Mouse (Mus musculus): ENCODE data around the gene Senp3. TPM values are rescaled to one million over a fixed set of nuclear protein-coding genes. Genes with fewer than 3 reads are reported as not detected.
"Not testable (repeated sequence)": the region's sequence is repeated elsewhere in the genome, so short reads cannot be mapped to it uniquely, and the experiment has no call there.

Senp3 gene
- polyA plus RNA-seq, 1 experiment from 2014 or later, result 125 TPM

DNA sequence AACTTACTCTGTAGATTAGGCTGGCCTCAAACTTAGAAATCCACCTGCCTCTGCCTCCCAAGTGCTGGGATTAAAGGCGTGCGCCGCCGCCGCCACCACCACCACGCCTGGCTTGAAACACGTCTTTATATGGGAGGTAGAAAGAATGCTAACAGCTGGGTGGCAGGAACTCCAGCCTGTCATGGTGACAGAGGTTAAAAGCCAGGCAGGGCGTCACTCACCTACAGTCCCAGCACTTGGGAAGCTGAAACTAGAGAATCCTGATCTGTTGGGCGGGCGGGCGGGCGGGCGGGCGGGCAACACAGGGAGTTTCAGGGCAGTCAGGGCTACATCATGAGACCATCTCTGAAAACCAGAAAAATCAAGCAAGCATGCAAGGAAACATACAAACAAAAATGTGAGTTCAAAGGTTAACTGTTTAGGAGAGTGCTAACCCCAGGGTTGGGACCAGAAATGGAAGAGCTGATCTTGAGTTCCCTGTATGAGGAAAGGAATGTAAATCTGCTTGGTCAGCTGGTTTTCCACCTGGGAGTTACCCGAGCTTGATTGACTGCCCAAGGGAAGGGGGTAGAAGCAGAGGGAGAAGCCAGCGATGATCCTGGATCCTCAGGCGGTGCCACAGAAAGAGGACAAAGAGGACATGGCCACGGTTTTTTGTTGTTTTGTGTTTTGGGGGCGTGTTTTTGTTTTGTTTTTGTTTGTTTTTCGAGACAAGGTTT is 31.2 kb upstream of the Senp3 start:
- Histone ChIP-seq H3K9ac (no peak overlapping the region), H3K27ac (no peak overlapping the region), H3K4me1 (peaks cover 25% of the 10 kb centered on the region), H3K36me3 (no peaks in the 10 kb centered on the region), H3K4me3 (no peak overlapping the region), H3K9me3 (no peaks in the 10 kb centered on the region), H3K27me3 (no peaks in the 10 kb centered on the region), H3K4me2 (replicated peaks) (no peak overlapping the region)
- 76% methylated on average over 20 of the region's 20 CpGs for WGBS
- no peak for ATAC-seq (ENCODE audit: low FRiP score, low read depth)

DNA sequence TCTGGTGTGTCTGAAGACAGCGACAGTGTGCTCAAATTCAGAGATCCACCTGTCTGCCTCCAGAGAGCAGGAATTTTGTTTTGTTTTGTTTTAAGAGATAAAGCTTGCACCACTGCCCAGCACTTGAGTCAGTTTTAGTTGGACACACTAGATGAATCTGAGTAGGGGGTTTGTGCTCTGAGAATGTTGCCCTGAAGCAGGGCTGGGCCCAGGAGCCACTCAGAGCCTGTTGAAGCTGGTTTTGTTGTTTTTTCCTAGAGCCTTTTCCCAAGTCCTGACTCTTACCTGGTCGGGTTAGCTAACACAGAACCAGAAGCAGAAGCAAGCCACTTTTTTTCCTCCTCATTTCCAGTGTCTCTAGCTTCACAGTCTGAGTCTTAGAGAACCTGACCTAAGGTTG is 29.2 kb upstream of the Senp3 start:
- no peaks in the 10 kb centered on the region for H3K36me3 ChIP-seq
- no peak overlapping the region for H3K9ac ChIP-seq
- no peaks in the 10 kb centered on the region for H3K27me3 ChIP-seq
- peaks cover 22% of the 10 kb centered on the region for H3K4me1 ChIP-seq
- H3K4me2 ChIP-seq (replicated peaks), result no peak overlapping the region
- WGBS, result 78% methylated on average over 2 of the region's 2 CpGs
- no peak for ATAC-seq (ENCODE audit: low FRiP score, low read depth)
- H3K4me3 ChIP-seq, result no peak overlapping the region
- no peak overlapping the region for H3K27ac ChIP-seq
- H3K9me3 ChIP-seq, result no peaks in the 10 kb centered on the region

DNA sequence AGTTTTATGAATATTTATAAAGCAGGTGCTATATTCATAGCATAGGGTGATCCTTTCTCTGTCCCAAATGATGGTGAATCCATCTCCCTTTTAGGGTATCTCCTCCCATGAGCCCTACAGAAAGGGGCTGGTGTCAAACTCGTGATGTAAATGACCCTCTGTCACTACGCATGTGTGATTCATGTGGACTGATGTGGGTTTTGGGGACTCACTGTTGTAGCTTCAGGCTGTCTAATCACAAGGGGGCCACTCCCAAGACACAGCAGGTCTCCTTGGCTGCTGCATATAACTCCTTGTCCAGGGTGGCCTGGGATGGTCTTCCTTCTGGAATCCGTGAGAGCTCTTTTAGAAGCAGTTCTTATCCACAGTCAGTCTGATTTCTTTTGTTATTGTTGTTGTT is 28.6 kb upstream of the Senp3 start:
- 83% methylated on average over 3 of the region's 3 CpGs for WGBS
- H3K9me3 ChIP-seq, result no peaks in the 10 kb centered on the region
- H3K9ac ChIP-seq, result no peak overlapping the region
- H3K4me1 ChIP-seq, result peaks cover 18% of the 10 kb centered on the region
- H3K27me3 ChIP-seq, result no peaks in the 10 kb centered on the region
- H3K27ac ChIP-seq, result no peak overlapping the region
- H3K36me3 ChIP-seq, result no peaks in the 10 kb centered on the region
- no peak for ATAC-seq (ENCODE audit: low FRiP score, low read depth)
- no peak overlapping the region for H3K4me3 ChIP-seq
- no peak overlapping the region for H3K4me2 ChIP-seq (replicated peaks)

DNA sequence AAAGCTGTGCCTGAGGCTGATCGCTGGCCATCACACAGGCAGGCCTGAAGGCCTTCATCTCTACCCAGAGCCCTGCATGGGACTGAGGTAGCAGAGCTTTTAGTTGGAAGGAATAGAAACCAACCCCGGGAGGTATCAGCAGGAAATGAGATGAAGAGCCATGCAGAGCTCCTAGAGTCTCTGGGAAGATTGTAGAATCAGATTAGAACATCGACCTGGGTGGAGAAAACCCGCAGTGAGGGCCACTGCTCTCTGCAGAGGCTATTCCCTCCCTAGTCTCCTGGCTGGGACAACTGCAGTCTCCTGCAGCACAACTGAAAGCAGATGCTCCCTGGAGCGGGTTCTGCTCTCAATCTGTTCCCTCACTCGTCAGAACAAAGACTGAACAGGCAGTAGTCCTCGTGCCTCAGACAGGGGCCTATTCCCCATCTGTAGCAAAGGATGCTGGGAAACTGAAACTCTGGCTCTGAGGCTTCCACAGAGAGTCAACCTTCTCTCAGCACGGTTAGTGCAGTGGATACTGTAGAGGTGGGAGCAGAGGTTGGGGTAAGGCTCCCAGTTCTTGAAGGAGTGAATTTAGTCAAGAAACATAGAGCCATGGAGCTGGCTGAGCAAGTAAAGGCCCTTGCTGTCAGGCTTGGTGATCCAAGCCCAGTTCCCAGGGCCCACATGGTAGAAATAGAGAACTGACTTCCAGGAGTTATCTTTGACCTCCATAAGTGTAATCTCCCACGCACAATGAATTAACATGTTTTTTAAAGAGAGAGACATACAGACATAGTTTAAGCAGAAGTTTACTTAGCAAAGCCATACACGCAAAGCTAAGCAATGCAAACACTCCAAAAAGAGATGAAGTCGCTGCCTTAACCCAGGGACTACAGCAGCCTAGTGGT is 27.9 kb upstream of the Senp3 start:
- no peaks in the 10 kb centered on the region for H3K9me3 ChIP-seq
- H3K4me2 ChIP-seq (replicated peaks), result no peak overlapping the region
- no peak for ATAC-seq (ENCODE audit: low FRiP score, low read depth)
- peak overlapping the region; percentile 14; the same call in 1 of the 2 replicates for H3K9ac ChIP-seq
- H3K27me3 ChIP-seq, result no peaks in the 10 kb centered on the region
- H3K4me1 ChIP-seq, result peaks cover 15% of the 10 kb centered on the region
- 51% methylated on average over 11 of the region's 11 CpGs for WGBS
- no peak overlapping the region for H3K4me3 ChIP-seq
- no peaks in the 10 kb centered on the region for H3K36me3 ChIP-seq
- H3K27ac ChIP-seq, result peak overlapping the region; percentile 29; the same call in 1 of the 2 replicates

DNA sequence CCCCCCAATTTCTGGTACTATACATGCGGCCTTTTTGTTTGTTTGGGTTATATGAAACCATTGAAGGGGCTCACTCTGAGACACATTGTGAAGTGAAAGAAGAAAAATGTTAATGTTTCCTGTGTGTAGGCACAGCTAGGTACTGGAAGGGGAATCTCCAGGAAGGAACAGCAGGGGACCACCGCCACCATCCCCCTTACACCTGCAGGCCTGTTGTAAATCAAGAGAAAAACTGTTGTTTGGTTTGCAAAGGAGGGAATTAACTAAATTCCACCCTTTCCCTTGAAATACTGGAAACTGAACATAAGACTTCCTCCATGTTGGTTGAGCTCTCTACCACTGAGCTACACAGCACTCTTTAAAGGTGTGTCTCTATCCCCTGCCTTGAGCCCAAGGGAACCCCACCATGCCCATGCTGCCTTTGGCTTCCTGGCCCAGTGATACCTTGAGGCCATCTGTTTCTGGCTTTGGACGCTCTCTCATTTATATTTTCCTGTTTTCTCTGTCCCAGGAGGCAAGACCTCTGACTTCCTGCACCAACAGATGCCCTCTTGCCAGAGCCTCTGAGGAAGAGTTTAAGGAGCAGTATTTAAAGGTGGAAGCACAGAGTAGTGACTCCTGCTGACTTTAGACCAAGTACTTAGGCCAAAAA is 26.9 kb upstream of the Senp3 start:
- Histone ChIP-seq H3K36me3 (no peaks in the 10 kb centered on the region), H3K9ac (no peak overlapping the region), H3K9me3 (no peaks in the 10 kb centered on the region), H3K4me1 (peaks cover 12% of the 10 kb centered on the region), H3K4me3 (no peak overlapping the region), H3K4me2 (replicated peaks) (no peak overlapping the region), H3K27ac (no peak overlapping the region), H3K27me3 (no peaks in the 10 kb centered on the region)
- WGBS, result 55% methylated on average over 3 of the region's 3 CpGs
- ATAC-seq (ENCODE audit: low FRiP score, low read depth), result no peak

DNA sequence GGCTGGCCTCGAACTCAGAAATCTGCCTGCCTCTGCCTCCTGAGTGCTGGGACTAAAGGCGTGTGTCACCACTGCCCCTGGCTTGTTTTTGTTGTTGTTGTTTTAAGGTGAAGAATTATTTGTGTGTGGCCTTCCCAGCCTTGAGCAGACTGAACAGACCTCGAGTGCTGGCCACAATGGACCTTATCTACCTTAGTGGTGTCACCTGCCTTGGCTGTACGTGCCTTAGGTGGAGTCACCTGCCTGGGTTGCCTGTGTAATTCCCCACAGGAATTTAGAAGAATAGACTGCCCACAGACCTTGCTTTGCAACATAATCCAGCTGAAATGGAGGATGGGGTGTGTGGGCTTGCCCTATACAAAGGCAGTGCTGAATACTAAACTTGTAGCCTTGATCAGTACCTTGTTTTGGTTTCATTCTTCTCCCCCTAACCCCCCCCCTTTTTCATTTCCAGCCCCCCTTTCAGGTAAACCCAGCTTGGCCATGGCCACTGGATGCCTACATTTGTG is 26.0 kb upstream of the Senp3 start:
- Histone ChIP-seq H3K4me2 (replicated peaks) (no peak overlapping the region), H3K27ac (no peak overlapping the region), H3K4me3 (no peak overlapping the region), H3K4me1 (peaks cover 12% of the 10 kb centered on the region), H3K27me3 (no peaks in the 10 kb centered on the region), H3K9ac (no peak overlapping the region), H3K9me3 (no peaks in the 10 kb centered on the region), H3K36me3 (no peaks in the 10 kb centered on the region)
- 82% methylated on average over 4 of the region's 4 CpGs for WGBS
- ATAC-seq (ENCODE audit: low FRiP score, low read depth), result no peak

- WGBS, result 89% methylated on average over 4 of the region's 4 CpGs
- Histone ChIP-seq H3K9ac (no peak overlapping the region), H3K9me3 (no peaks in the 10 kb centered on the region), H3K27ac (no peak overlapping the region), H3K4me3 (no peak overlapping the region), H3K4me2 (replicated peaks) (no peak overlapping the region), H3K36me3 (no peaks in the 10 kb centered on the region), H3K27me3 (no peaks in the 10 kb centered on the region), H3K4me1 (peaks cover 12% of the 10 kb centered on the region)
- ATAC-seq (ENCODE audit: low FRiP score, low read depth), result no peak
Observed at GRCm38 (mm10) chr11:69707480-69707847, 25.6 kb upstream of the Senp3 start.

GRCm38 (mm10) chr11:69706775-69707479 is 25.0 kb upstream of the Senp3 start:
- Histone ChIP-seq H3K4me3 (no peak overlapping the region), H3K9me3 (no peaks in the 10 kb centered on the region), H3K4me1 (peaks cover 12% of the 10 kb centered on the region), H3K27me3 (no peaks in the 10 kb centered on the region), H3K36me3 (no peaks in the 10 kb centered on the region), H3K9ac (no peak overlapping the region), H3K27ac (no peak overlapping the region), H3K4me2 (replicated peaks) (no peak overlapping the region)
- no peak for ATAC-seq (ENCODE audit: low FRiP score, low read depth)
- 46% methylated on average over 6 of the region's 6 CpGs for WGBS

DNA sequence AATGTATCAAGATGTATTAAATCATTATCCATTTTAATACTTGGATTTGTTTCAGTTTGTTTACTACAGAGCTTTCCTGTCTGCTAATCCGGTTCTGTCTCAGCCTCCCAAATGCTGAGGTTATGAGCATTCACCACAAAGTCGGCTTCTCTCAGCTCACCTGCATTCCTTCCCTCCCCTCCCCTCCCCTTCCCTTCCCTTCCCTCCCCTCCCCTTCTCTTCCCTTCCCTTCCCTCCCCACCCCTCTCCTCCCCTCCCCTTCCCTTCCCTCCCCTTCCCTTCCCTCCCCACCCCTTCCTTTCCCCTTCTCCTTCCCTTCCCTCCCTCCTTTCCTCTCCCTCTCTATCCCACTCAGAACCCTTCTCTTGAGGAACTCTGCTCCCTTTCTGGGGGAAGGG is 22.7 kb upstream of the Senp3 start:
- Histone ChIP-seq H3K27ac (no peak overlapping the region), H3K4me1 (peaks cover 8% of the 10 kb centered on the region), H3K9ac (no peak overlapping the region), H3K4me2 (replicated peaks) (no peak overlapping the region), H3K9me3 (no peaks in the 10 kb centered on the region), H3K27me3 (no peaks in the 10 kb centered on the region), H3K36me3 (no peaks in the 10 kb centered on the region), H3K4me3 (no peak overlapping the region)
- WGBS, result 42% methylated on average over 2 of the region's 2 CpGs
- no peak for ATAC-seq (ENCODE audit: low FRiP score, low read depth)

DNA sequence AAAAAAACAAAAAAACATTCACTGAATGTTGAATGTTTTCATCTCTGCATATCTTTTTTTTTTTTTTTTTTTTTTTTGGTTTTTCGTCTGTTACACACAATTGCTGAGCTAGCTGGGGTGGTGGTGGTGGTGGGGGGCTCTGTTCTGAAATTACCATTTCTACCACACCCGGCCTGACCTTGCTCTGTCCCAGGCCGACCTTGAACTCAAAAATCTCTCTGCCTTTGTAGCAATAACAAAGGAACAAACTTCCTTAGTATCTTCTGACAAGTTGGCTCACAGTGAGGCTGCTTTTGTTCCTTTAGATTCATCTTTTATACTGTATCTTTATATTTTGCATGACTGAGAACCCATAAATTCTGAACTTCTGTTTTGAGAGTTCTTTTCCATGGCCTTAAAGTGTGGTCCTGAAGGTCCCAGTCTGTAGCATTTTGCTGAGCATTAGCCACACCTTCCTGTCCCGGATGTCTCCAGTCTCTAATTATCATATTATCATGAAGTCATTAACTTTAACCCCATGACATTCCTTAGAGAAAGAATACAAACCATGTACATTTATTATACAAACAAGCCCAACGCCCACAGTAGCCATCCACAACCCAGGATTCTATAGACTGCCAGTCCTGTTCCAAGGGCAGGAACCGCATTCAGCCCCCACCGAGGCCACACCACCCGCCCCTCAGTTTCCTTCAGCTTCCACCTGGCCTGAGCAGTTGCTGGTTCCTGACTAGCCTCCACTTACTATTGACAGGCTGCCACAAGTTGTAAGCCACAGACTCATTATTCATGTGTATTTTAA is 22.1 kb upstream of the Senp3 start:
- no peak for ATAC-seq (ENCODE audit: low FRiP score, low read depth)
- H3K4me1 ChIP-seq, result peaks cover 2% of the 10 kb centered on the region
- no peaks in the 10 kb centered on the region for H3K9me3 ChIP-seq
- H3K4me2 ChIP-seq (replicated peaks), result no peak overlapping the region
- H3K36me3 ChIP-seq, result no peaks in the 10 kb centered on the region
- H3K4me3 ChIP-seq, result no peak overlapping the region
- no peak overlapping the region for H3K27ac ChIP-seq
- no peaks in the 10 kb centered on the region for H3K27me3 ChIP-seq
- WGBS, result 70% methylated on average over 8 of the region's 8 CpGs
- no peak overlapping the region for H3K9ac ChIP-seq

DNA sequence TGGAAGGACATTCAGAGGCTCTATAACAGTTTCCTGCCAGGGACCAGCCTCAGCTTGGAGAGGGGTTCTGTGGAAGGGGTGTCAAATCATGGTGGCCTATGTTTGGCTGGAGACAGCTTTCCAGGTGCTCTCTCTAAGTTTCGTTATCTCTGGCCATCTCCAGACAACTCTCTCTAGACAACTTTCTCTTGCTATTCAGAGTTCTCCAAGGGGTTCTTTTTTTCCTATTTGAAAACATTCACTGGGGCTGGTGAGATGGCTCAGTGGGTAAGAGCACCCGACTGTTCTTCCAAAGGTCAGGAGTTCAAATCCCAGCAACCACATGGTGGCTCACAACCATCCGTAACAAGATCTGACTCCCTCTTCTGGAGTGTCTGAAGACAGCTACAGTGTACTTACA is 21.5 kb upstream of the Senp3 start:
- not testable (repeated sequence) for H3K4me3 ChIP-seq; H3K4me2 ChIP-seq (replicated peaks); ATAC-seq (ENCODE audit: low FRiP score, low read depth); H3K27me3 ChIP-seq; H3K9me3 ChIP-seq; H3K4me1 ChIP-seq; H3K36me3 ChIP-seq; H3K27ac ChIP-seq; H3K9ac ChIP-seq
- 72% methylated on average over 3 of the region's 3 CpGs for WGBS
